Mouse (Mus musculus): ENCODE data around the gene Eml2. TPM values are rescaled to one million over a fixed set of nuclear protein-coding genes. Genes with fewer than 3 reads are reported as not detected.

The Eml2 gene
- total RNA-seq, 2 experiments from 2014 or later, result 5.2 to 13.4 TPM

DNA sequence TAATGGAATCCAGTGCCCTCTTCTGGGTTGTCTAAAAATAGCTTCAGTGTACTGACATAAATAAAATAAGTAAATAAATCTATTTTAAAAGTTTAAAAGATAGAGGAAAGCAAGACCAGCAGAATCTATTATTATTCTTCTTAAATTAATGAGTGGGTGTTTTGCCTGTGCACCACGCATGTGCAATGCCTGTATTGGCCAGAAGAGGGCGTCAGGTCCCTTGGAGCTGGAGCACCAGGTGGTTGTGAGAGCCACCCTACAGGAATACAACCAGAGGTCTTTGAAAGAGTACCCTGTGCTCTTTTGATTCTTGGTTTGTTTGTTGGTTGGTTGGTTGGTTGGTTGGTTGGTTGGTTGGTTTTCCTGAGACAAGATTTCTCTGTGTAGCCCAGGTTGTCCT lies 21.8 kb downstream of the Eml2 start:
- ATAC-seq (ENCODE audit: poor library complexity, severe bottlenecking), result 0 out of 2 replicates have a peak, but pooled peaks have one; percentile 35

DNA sequence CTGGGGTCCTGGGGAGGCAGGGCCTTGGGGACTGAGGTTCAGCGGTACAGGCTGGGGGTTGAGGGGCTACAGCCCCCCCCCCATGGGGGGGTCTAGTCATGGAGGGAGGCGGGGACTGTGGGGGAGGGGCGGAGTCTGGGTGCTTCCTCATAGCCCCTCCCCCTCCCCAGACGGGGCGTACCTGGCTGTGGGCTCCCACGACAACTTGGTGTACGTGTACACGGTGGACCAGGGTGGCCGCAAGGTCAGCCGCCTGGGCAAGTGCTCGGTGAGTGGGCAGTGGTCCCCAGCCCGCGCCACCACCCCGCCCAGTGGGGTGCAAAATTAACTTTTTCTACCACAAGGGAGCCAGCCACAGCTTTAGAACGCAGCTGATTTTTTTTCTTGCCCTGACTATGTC lies 25.4 kb downstream of the Eml2 start:
- ATAC-seq (ENCODE audit: poor library complexity, severe bottlenecking), result no peak

DNA sequence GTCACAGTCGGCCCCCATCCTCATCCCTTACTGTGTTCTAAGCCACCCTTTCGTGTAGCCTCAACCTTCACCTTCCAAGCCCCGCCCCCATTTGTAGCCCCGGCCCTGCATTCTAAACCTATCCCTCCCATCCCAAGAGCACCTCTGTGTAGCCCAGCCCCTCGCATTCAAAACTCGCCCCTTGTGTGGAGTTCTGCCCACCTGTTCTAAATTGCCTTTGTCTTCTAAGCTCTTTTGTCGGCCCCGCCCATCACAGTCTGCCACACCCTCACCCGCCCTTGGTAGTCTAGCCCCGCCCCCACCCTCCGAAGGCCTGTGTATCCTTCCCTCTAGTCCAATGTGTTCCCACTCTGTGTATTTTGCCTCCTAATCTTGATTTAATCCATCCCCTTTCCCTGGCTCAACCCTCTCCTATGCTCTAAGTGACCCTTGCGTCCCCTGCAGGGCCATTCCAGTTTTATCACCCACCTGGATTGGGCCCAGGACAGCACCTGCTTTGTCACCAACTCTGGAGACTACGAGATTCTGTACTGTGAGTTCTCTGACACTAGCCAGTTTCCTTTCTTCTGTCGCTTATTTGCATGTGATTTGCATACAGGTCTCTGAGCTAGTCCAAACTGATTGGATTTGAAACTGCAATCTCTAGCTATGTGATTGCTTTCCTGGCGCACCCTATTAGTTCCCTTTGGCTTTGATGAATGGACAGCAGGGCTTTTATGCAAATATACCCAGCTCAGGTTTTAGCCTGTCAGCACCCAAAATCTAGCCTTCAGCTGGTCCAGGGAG lies 26.0 kb downstream of the Eml2 start:
- no peak for ATAC-seq (ENCODE audit: poor library complexity, severe bottlenecking)

- ATAC-seq (ENCODE audit: poor library complexity, severe bottlenecking), result no peak
Observed at GRCm38 (mm10) chr7:19208201-19208910, 32.1 kb downstream of the Eml2 start.

- no peak for ATAC-seq (ENCODE audit: poor library complexity, severe bottlenecking)
Observed at GRCm38 (mm10) chr7:19208944-19209472, 32.8 kb downstream of the Eml2 start.

DNA sequence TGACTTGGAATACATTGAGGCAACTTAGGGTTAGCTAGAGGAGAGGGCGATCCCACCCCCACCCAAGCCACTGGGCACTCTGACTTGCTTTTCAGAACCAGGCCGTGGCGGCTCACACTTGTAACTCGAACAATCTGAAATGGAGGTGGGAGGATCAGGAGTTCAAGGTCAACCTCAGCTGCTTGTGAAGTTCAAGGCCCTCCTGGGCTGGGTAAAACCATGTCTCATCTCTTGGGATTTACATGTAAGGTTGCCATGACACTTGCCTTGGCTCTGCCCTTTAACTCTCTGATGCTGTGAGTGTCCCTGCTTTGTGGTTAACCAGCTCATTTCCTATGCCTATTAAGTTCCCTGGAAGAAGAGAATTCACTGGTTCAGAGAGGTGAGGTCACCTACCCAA lies 33.3 kb downstream of the Eml2 start:
- no peak for ATAC-seq (ENCODE audit: poor library complexity, severe bottlenecking)

- ATAC-seq (ENCODE audit: poor library complexity, severe bottlenecking), result no peak
Observed at GRCm38 (mm10) chr7:19210010-19210409, 33.8 kb downstream of the Eml2 start.

DNA sequence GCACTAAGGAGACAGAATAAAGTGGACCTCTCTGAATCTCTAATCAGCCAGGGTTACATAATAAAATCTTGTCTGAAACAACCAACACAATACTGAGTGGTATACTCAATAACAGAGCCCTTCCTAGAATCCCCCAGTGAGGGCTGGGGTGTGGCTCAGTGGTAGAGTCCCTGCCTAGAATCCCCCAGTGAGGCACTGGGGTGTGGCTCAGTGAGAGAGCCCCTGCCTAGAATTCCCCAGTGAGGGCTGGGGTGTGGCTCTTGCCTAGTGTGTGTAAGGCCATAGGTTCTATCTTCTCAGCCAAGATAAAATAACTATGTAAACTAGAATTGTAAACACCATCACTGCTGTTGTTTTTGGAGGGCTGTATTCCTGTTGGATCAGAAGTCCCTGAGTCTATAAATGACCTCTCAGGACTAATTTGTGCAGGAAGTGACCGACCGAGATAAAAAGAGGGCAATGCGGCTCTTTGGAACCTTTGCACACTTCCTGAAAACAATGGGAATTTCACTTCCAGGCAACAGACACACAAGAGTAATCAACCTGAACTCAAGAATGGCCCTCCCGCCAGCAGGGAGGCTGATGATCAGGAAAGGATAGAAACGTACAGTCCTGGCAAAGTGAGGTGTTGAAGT lies 34.9 kb downstream of the Eml2 start:
- no peak for ATAC-seq (ENCODE audit: poor library complexity, severe bottlenecking)

- peak; percentile 25; the same call in 1 of the 2 replicates for ATAC-seq (ENCODE audit: poor library complexity, severe bottlenecking)
Observed at GRCm38 (mm10) chr7:19211996-19212755, 36.0 kb downstream of the Eml2 start, which contains the start of gene Gpr4. Gpr4 (plus strand) TSS chr7:19212538.

DNA sequence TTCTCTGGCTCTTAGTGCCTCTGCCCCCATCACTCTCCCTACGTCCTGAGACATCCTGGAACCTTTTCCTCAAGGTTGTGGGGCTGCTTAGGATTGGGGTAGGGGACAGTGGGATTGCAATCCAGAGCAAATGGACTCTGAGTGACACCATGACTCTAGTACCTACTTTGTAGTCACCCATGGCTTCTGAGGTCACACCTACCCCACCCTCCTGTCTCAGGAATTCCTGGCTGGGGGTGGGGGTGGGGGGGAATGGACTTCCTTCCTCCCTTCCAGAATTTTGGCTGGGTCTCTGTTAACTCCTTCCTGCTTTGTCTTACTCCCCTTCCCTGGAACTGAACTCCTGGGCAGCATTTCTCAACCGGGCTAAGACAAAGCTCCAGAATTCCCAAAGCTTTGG lies 37.2 kb downstream of the Eml2 start:
- ATAC-seq (ENCODE audit: poor library complexity, severe bottlenecking), result no peak

GRCm38 (mm10) chr7:19214369-19214768 lies 38.1 kb downstream of the Eml2 start:
- ATAC-seq (ENCODE audit: poor library complexity, severe bottlenecking), result peak; percentile 38

DNA sequence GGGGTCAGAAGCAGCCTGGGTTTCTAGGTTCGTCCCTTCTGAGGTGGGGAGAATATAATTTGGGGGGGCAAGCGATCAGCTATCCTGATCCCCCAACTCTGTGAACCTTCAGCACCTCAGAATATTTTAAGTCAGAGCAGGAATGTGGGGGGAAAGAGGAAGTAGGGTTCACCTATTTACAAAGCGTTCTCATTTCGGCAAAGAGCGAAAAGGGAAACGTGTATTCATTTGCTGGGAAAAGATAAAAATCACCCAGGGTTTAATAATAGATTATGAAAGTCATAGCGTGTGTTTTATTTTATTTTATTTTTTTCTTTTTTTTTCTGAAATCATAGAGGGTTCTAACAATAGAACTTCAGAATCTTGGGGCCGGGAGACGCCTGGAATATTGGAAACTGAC lies 38.7 kb downstream of the Eml2 start:
- ATAC-seq (ENCODE audit: poor library complexity, severe bottlenecking), result 0 out of 2 replicates have a peak, but pooled peaks have one; percentile 33

DNA sequence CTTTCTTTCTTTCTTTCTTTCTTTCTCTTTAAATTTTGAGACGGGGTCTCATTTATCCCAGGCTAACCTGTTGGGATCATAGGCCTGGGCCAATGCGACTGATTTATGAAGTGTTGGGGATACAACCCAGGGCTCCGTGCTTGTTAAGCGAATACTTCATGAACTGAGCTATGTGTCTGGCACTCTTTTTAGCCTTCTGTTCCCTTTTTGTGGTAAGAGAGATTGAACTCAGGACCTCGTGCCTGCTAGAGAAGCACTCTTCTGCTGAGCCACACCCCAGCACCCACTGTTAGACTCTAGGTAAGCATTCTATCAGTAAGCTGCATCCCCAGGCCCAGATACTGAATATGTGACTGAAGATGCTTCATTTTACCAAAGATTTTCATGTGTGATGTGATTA lies 41.3 kb downstream of the Eml2 start:
- peak; percentile 58; the same call in 1 of the 2 replicates for ATAC-seq (ENCODE audit: poor library complexity, severe bottlenecking)

GRCm38 (mm10) chr7:19217944-19218343 lies 41.7 kb downstream of the Eml2 start:
- ATAC-seq (ENCODE audit: poor library complexity, severe bottlenecking), result no peak

GRCm38 (mm10) chr7:19220061-19220460 lies 43.8 kb downstream of the Eml2 start:
- no peak for ATAC-seq (ENCODE audit: poor library complexity, severe bottlenecking)

GRCm38 (mm10) chr7:19222189-19222588 lies 46.0 kb downstream of the Eml2 start:
- ATAC-seq (ENCODE audit: poor library complexity, severe bottlenecking), result no peak

DNA sequence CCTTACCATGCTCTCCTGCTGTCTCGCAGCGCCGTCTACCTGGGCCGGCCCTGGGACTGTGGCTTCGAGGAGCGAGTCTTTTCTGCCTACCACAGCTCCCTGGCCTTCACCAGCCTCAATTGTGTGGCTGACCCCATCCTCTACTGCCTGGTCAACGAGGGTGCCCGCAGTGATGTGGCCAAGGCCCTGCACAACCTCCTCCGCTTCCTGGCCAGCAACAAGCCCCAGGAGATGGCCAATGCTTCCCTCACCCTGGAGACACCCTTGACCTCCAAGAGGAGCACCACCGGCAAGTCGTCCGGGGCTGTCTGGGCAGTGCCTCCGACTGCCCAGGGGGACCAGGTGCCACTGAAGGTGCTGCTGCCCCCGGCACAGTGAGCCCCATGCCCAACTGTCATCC lies 46.7 kb downstream of the Eml2 start:
- ATAC-seq (ENCODE audit: poor library complexity, severe bottlenecking), result no peak

DNA sequence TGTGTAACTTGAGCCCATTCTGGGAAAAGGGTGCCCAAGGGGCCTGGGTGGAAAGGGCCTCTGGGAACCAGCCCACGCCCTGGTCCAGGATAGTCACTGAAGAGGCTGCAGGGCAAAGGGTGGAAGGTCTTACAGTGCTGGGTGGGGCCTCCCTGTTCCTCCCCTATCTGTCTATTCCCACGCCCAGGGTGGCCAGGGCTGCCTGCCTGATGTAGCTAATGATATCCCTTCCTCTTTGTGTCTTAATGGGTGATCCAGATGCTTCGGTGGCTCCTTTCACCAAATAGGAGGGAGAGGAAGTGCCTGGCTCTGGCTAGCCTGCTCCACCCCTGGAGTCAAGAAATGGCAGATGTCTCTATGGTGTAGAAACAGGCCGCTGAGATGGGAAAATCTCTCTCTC lies 48.7 kb downstream of the Eml2 start:
- no peak for ATAC-seq (ENCODE audit: poor library complexity, severe bottlenecking)

DNA sequence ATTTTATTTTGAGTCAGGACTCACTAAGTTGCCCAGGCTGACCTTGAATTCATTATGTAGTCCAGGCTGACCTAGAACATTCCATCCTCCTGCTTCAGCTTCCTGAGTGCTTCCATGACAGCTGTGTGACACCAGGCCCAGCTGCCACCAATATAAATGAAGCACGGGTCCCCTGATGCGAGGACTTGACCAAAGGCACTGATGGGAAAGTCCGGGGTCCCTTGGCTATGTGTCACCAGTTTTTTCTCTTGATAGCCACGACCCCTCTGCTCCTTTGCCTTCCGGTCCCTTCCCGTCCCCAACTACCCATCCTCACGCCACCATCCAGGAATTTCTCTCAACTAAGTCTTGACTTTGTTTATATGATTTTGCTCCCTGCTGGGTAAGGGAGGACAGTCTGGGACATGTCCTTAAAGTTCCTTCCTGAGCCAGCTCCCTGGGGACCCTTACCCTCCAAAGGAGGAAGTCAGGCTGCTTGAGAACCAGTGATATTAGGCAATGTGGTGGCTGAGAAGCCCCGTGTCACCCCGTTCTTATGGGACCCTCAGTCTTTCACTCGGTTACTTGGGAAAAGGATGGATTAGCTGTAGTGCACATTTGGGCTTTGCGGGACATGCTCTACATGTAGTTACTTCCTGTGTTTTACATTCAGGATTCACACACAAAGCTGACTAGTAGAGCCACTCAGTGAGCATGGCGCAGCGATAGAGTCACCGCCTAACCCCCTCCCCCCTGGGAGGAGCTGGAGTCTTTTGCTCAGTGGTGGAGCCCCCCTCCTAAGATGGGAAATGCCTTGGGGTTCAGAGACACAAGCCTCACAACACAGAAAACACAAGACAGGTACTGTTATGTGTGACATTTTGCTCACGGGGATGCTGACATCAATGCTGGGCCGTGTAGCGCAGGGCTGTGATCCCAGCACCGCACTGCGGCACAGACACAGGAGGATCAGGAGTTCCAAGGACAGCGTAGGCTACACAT lies 50.9 kb downstream of the Eml2 start:
- ATAC-seq (ENCODE audit: poor library complexity, severe bottlenecking), result no peak
